Mouse (Mus musculus) G1E (cell line): ENCODE measurements around the gene Ccm2. TPM values are rescaled to one million over a fixed set of nuclear protein-coding genes. Genes with fewer than 3 reads are reported as not detected.
A peak's percentile ranks its signal among the peaks of the same experiment; 100 is the strongest.

Experiments used
- ATAC-seq: 2 replicates; pipeline ENCODE4 v1.8.0; 2016; ENCODE audit warnings: mild to moderate bottlenecking; ENCODE audit not compliant: insufficient number of reproducible peaks, poor library complexity, low FRiP score, severe bottlenecking; ENCODE audit errors: extremely low read depth
- DNase-seq: peaks from one replicate; pipeline ENCODE4 v3.0.0; 2012; ENCODE audit warnings: low spot score
- H3K27me3 ChIP-seq: 2 replicates; pipeline ENCODE4 v1.6.1; 2012; ENCODE audit warnings: mild to moderate bottlenecking, low read length, inconsistent platforms; ENCODE audit not compliant: insufficient read depth
- H3K36me3 ChIP-seq: replicated peaks from 2 replicates; pipeline ENCODE3; 2012; ENCODE audit warnings: mild to moderate bottlenecking, inconsistent platforms
- H3K4me1 ChIP-seq: 2 replicates; pipeline ENCODE4 v1.6.1; 2012; ENCODE audit warnings: low read depth, low read length, inconsistent platforms, mixed read lengths; ENCODE audit not compliant: insufficient read depth
- H3K4me3 ChIP-seq: 2 replicates; pipeline ENCODE4 v1.5.1; 2012; ENCODE audit warnings: low read depth, mild to moderate bottlenecking, inconsistent platforms, low read length, moderate library complexity, mixed read lengths
- H3K9me3 ChIP-seq: replicated peaks from 2 replicates; pipeline ENCODE4 v1.6.1; 2012; ENCODE audit warnings: inconsistent platforms
- CTCF ChIP-seq: IDR thresholded peaks from 2 replicates; pipeline ENCODE4 v1.5.1; 2012; ENCODE audit warnings: low read depth, low read length, inconsistent platforms, mixed read lengths
- GATA1 ChIP-seq: IDR thresholded peaks from 2 replicates; pipeline ENCODE4 v1.6.1; 2012; ENCODE audit warnings: borderline replicate concordance, low read length, inconsistent platforms, mixed read lengths
- GATA2 ChIP-seq: IDR thresholded peaks from 2 replicates; pipeline ENCODE4 v1.6.1; 2012; ENCODE audit warnings: low read depth, low read length, inconsistent platforms, borderline replicate concordance
- POLR2AphosphoS5 ChIP-seq: IDR thresholded peaks from 2 replicates; pipeline ENCODE4 v1.6.1; 2012; ENCODE audit warnings: low read depth, low read length, inconsistent platforms; ENCODE audit not compliant: insufficient replicate concordance
- TAL1 ChIP-seq: conservative IDR thresholded peaks from 2 replicates; pipeline ENCODE4 v1.6.1; 2012; ENCODE audit warnings: low read depth, low read length, inconsistent platforms, mixed read lengths
- polyA plus RNA-seq: library from polyadenylated mRNA; stranded (reverse); fragments of >175 nt; gene quantifications from 2 replicates; pipeline ENCODE4 v1.2.3, GENCODE M21; 2012
- total RNA-seq, 2 experiments: library from RNA; stranded (forward) in 1 of 2; stranded (reverse) in 1 of 2; fragments of 200-1000 nt in 1 of 2; fragments of >200 nt in 1 of 2; fragmentation: Nextera tagmentation in 1 of 2; gene quantifications; 2 replicates each; pipeline ENCODE4 v1.2.3; 2014 to 2017

The Ccm2 gene
- total and polyA plus RNA-seq, 3 experiments: 22.5 to 34.9 (median 32.1) TPM

DNA sequence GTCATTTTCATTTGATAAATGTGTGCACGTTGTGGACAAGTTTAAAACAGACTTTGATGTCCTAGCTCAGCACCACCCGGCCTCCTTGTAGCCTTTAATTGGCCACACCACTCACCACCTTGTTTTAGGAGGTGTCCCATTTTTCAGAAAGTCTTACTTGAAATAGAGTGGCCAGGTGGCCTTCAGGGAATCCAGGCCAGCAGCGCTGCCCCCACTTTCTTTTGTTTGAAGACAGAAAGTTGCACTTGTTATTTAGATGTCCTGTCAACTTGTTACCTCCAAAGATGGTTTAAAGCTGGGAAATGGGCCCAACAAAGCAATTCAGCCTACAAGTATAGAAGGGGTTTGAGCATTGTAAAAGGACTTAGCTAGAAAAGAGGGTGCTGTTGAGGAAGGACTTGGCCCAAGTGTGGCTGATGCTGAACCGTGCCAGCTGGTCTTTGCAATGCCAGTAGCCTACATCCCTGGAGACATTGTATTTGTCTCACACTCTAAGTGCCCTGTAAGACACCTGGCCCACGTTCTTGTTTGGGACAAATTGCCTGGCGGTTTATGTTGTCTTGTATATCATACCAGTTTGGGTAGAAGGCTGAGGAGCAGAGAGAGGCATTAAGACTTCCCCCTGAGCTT is 1.1 kb downstream of the Ccm2 start:
- no peak for TF ChIP-seq GATA1
- TF ChIP-seq POLR2AphosphoS5: no peak
- no peak for TF ChIP-seq CTCF
- Histone ChIP-seq H3K36me3 (peaks cover 35% of the 10 kb centered on the region), H3K27me3 (no peaks in the 10 kb centered on the region), H3K9me3 (no peaks in the 10 kb centered on the region), H3K4me3 (peak overlapping the region; percentile 82), H3K4me1 (peaks cover 24% of the 10 kb centered on the region)
- DNase-seq (no peak), ATAC-seq (no peak)

DNA sequence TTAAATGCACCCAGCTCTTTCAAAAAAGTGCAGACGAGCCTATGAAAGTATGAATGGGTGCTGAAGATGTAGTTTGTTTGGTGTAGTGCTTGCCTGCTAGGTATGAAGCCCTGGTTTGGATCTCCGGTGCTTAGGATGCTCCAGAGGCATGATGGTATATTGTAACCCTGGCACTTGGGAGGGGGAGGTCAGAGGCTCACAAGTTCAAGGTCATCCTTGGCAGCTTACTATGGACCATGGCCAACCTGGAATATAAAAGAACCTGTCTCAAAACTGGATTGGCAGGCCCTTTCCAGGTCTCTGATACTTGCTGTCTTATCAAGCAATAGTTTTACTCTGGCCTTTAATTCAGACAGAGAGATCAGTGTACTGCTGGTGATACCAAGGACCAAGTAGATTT is 3.1 kb downstream of the Ccm2 start:
- no peak for DNase-seq
- no peaks in the 10 kb centered on the region for H3K9me3 ChIP-seq
- no peaks in the 10 kb centered on the region for H3K27me3 ChIP-seq
- no peak for TF ChIP-seq GATA2
- no peak for TF ChIP-seq CTCF
- TF ChIP-seq GATA1: no peak
- no peak for TF ChIP-seq POLR2AphosphoS5
- no peak for TF ChIP-seq TAL1
- H3K36me3 ChIP-seq: peaks cover 52% of the 10 kb centered on the region
- peaks cover 29% of the 10 kb centered on the region for H3K4me1 ChIP-seq
- ATAC-seq: no peak
- no peak overlapping the region for H3K4me3 ChIP-seq

DNA sequence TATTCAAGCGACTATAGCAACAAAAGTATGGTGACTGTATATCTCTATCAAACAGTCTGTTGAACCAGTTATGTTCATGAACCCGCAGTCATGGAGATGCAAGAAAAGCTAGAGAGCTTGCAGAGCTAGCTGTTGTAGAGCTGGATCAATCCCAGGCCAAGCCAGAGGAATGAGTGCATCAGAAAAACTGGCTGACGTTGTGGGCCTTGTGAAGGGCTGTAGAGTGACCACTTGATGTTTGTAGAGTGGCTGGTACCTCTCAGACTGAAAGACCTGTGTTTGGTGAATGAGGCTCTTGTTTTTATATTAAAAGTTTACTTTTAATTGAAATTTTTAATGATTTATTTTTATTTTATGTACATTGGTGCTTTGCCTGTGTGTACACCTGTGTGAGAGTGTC is 3.5 kb downstream of the Ccm2 start:
- TF ChIP-seq CTCF: no peak
- no peak for TF ChIP-seq GATA2
- TF ChIP-seq GATA1: no peak
- TF ChIP-seq TAL1: no peak
- no peak for ATAC-seq
- H3K4me3 ChIP-seq: no peak overlapping the region

DNA sequence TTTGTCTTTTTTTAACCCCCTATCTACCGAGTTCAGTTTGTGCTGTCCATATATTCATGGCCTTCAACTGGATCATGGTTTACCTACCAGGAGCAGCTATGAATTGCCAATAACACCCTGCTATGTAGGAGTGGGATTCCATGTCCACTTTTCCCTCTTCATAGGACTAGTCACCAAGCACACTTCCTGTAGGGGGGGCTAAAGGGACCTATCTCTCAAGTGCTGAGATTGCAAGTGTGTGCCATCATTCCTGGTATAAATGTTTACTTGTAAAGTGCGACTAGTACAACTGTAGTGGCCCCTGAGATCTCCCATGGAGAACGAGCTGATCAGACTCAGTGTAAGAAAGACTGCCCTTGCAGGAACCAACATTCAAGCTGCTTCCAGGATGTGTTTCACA is 11.5 kb downstream of the Ccm2 start:
- DNase-seq (no peak), ATAC-seq (no peak)
- Histone ChIP-seq H3K4me1 (peaks cover 39% of the 10 kb centered on the region), H3K9me3 (no peaks in the 10 kb centered on the region), H3K27me3 (no peaks in the 10 kb centered on the region), H3K36me3 (peaks cover 75% of the 10 kb centered on the region), H3K4me3 (no peak overlapping the region)
- no peak for TF ChIP-seq GATA2
- TF ChIP-seq CTCF: no peak; the same call in 1 of the 2 replicates
- TF ChIP-seq POLR2AphosphoS5: no peak
- no peak for TF ChIP-seq TAL1

More for the DNA sequence above, 3.5 kb downstream of the Ccm2 start:
- no peaks in the 10 kb centered on the region for H3K9me3 ChIP-seq
- peaks cover 29% of the 10 kb centered on the region for H3K4me1 ChIP-seq
- DNase-seq: no peak
- H3K36me3 ChIP-seq: peaks cover 57% of the 10 kb centered on the region
- H3K27me3 ChIP-seq: no peaks in the 10 kb centered on the region

- DNase-seq (no peak), ATAC-seq (no peak)
- Histone ChIP-seq H3K4me3 (no peak overlapping the region), H3K27me3 (no peaks in the 10 kb centered on the region), H3K9me3 (no peaks in the 10 kb centered on the region), H3K36me3 (peaks cover 73% of the 10 kb centered on the region), H3K4me1 (peaks cover 42% of the 10 kb centered on the region)
- TF ChIP-seq CTCF: no peak
- TF ChIP-seq GATA1: no peak
- no peak for TF ChIP-seq POLR2AphosphoS5
- TF ChIP-seq TAL1: no peak
Measured at GRCm38 (mm10) chr11:6559996-6560395, 13.3 kb downstream of the Ccm2 start.

GRCm38 (mm10) chr11:6560655-6561360 is 14.1 kb downstream of the Ccm2 start:
- DNase-seq: no peak

More at GRCm38 (mm10) chr11:6560655-6561360, 14.1 kb downstream of the Ccm2 start:
- peak overlapping the region; percentile 35; the same call in 1 of the 2 replicates for H3K4me3 ChIP-seq
- H3K36me3 ChIP-seq: peaks cover 72% of the 10 kb centered on the region
- ATAC-seq: peak; percentile 28; the same call in 1 of the 2 replicates
- no peaks in the 10 kb centered on the region for H3K9me3 ChIP-seq
- H3K27me3 ChIP-seq: no peaks in the 10 kb centered on the region
- TF ChIP-seq POLR2AphosphoS5 (no peak), TAL1 (no peak), GATA2 (no peak), GATA1 (no peak), CTCF (no peak)
- peaks cover 40% of the 10 kb centered on the region for H3K4me1 ChIP-seq
